Mouse (Mus musculus): ENCODE data around the gene Tspan15. TPM values are rescaled to one million over a fixed set of nuclear protein-coding genes. Genes with fewer than 3 reads are reported as not detected.

The Tspan15 gene
- 11.9 TPM for polyA plus RNA-seq (2014; fragmentation: Illumina TruSeq; extraction: RNeasy Lipid Tissue Mini Kit (QIAGEN cat#74804))

GRCm38 (mm10) chr10:62230708-62231394, at the start of gene Tspan15:
TSS of gene Tspan15 (minus strand) at chr10:62231251.

GRCm38 (mm10) chr10:62252000-62252488, 21.0 kb upstream of the Tspan15 start, which contains the start of gene Tacr2:
TSS of gene Tacr2 (plus strand) at chr10:62252438.

GRCm38 (mm10) chr10:62143820-62144219, 87.2 kb downstream of the Tspan15 start, which contains the start of gene Fam241b:
TSS of gene Fam241b (minus strand) at chr10:62143920.

Other genes starting within 250 kb of the Tspan15 start
- gene Neurog3, start 98.2 kb downstream of the Tspan15 start, polyA plus RNA-seq (2014; fragmentation: Illumina TruSeq; extraction: RNeasy Lipid Tissue Mini Kit (QIAGEN cat#74804)), result not detected
- gene Fam241b, start 87.3 kb downstream of the Tspan15 start, polyA plus RNA-seq (2014; fragmentation: Illumina TruSeq; extraction: RNeasy Lipid Tissue Mini Kit (QIAGEN cat#74804)), result 3.8 TPM
- not detected for gene Tacr2, start 21.2 kb upstream of the Tspan15 start, polyA plus RNA-seq (2014; fragmentation: Illumina TruSeq; extraction: RNeasy Lipid Tissue Mini Kit (QIAGEN cat#74804))
- gene Hk1, start 148.7 kb upstream of the Tspan15 start, polyA plus RNA-seq (2014; fragmentation: Illumina TruSeq; extraction: RNeasy Lipid Tissue Mini Kit (QIAGEN cat#74804)), result 5.1 TPM
- gene Hkdc1, start 191.2 kb upstream of the Tspan15 start, polyA plus RNA-seq (2014; fragmentation: Illumina TruSeq; extraction: RNeasy Lipid Tissue Mini Kit (QIAGEN cat#74804)), result not detected
- not detected for gene 4930507D05Rik, start 218.2 kb upstream of the Tspan15 start, polyA plus RNA-seq (2014; fragmentation: Illumina TruSeq; extraction: RNeasy Lipid Tissue Mini Kit (QIAGEN cat#74804))
- 20.8 TPM for gene Supv3l1, start 218.5 kb upstream of the Tspan15 start, polyA plus RNA-seq (2014; fragmentation: Illumina TruSeq; extraction: RNeasy Lipid Tissue Mini Kit (QIAGEN cat#74804))